Mouse (Mus musculus) MEL (cell line): ENCODE measurements around the gene Il4i1. TPM values are rescaled to one million over a fixed set of nuclear protein-coding genes. Genes with fewer than 3 reads are reported as not detected.

Experiments used
- DNase-seq: peaks from one replicate; pipeline ENCODE4 v3.0.0; 2011; ENCODE audit warnings: low read depth, low spot score
- H3K27ac ChIP-seq: 2 replicates; pipeline ENCODE4 v1.5.1; 2012; ENCODE audit warnings: low read depth, mild to moderate bottlenecking, control low read depth, low read length, moderate library complexity; ENCODE audit not compliant: control insufficient read depth
- H3K27me3 ChIP-seq, 2 experiments: fragments of 150-350 bp in 1 of 2; sonication (generic) in 1 of 2; 2 replicates each; pipeline ENCODE4 v1.6.1; 2012; ENCODE audit warnings: low read length in 2 of 2, mild to moderate bottlenecking in 2 of 2, improper control_type of control experiment in 1 of 2, moderate library complexity in 1 of 2; ENCODE audit not compliant: insufficient read depth in 2 of 2, control insufficient read depth in 1 of 2
- H3K36me3 ChIP-seq, 2 experiments: 2 replicates each; pipeline ENCODE4 v1.6.1; 2012 to 2014; ENCODE audit warnings: low read length in 2 of 2, improper control_type of control experiment in 1 of 2, inconsistent platforms in 1 of 2, mild to moderate bottlenecking in 1 of 2; ENCODE audit not compliant: insufficient read depth in 2 of 2, control insufficient read depth in 1 of 2
- H3K4me1 ChIP-seq, 2 experiments: fragments of 150-350 bp in 1 of 2; sonication (generic) in 1 of 2; 2 replicates each; pipeline ENCODE4 v1.6.1; 2012; ENCODE audit warnings: low read length in 2 of 2, improper control_type of control experiment in 1 of 2, mild to moderate bottlenecking in 1 of 2; ENCODE audit not compliant: insufficient read depth in 2 of 2, control insufficient read depth in 1 of 2
- H3K4me3 ChIP-seq, 2 experiments: fragments of 150-350 bp in 1 of 2; sonication (generic) in 1 of 2; 2 replicates each; pipeline ENCODE4 v1.5.1; 2012; ENCODE audit warnings: low read depth in 2 of 2, low read length in 2 of 2, mild to moderate bottlenecking in 2 of 2, moderate library complexity in 2 of 2, control low read depth in 1 of 2, improper control_type of control experiment in 1 of 2; ENCODE audit not compliant: control insufficient read depth in 1 of 2, insufficient read depth in 1 of 2
- H3K79me2 ChIP-seq: 2 replicates; pipeline ENCODE4 v1.6.1; 2012; ENCODE audit warnings: mild to moderate bottlenecking, low read length, moderate library complexity; ENCODE audit not compliant: control insufficient read depth, poor library complexity, insufficient read depth
- H3K9ac ChIP-seq: 2 replicates; pipeline ENCODE4 v1.6.1; 2012; ENCODE audit warnings: low read depth, mild to moderate bottlenecking, control low read depth, low read length, moderate library complexity; ENCODE audit not compliant: control insufficient read depth, poor library complexity, severe bottlenecking
- H3K9me3 ChIP-seq: fragments of 150-350 bp; sonication (generic); replicated peaks from 2 replicates; pipeline ENCODE4 v1.6.1; 2012; ENCODE audit warnings: mild to moderate bottlenecking, low read length, improper control_type of control experiment, moderate library complexity; ENCODE audit not compliant: insufficient read depth
- BHLHE40 ChIP-seq: IDR thresholded peaks from 2 replicates; pipeline ENCODE4 v1.6.1; 2012; ENCODE audit warnings: low read depth, mild to moderate bottlenecking, inconsistent platforms, low read length, improper control_type of control experiment, borderline replicate concordance
- E2F4 ChIP-seq: IDR thresholded peaks from 2 replicates; pipeline ENCODE4 v1.6.1; 2011; ENCODE audit warnings: low read depth, low read length, improper control_type of control experiment, borderline replicate concordance
- ELF1 ChIP-seq: IDR thresholded peaks from 2 replicates; pipeline ENCODE4 v1.6.1; 2014; ENCODE audit warnings: low read depth, mild to moderate bottlenecking, inconsistent platforms, low read length, improper control_type of control experiment, moderate library complexity
- ETS1 ChIP-seq: IDR thresholded peaks from 2 replicates; pipeline ENCODE4 v1.6.1; 2012; ENCODE audit warnings: low read depth, mild to moderate bottlenecking, inconsistent platforms, low read length, improper control_type of control experiment, moderate library complexity
- GABPA ChIP-seq: IDR thresholded peaks from 2 replicates; pipeline ENCODE4 v1.6.1; 2012; ENCODE audit warnings: low read depth, mild to moderate bottlenecking, inconsistent platforms, low read length, improper control_type of control experiment, moderate library complexity
- HCFC1 ChIP-seq: IDR thresholded peaks from 2 replicates; pipeline ENCODE4 v1.6.1; 2012; ENCODE audit warnings: low read depth, mild to moderate bottlenecking, inconsistent platforms, low read length, improper control_type of control experiment, moderate library complexity
- MAX ChIP-seq: IDR thresholded peaks from 2 replicates; pipeline ENCODE4 v1.6.1; 2011; ENCODE audit warnings: low read length, improper control_type of control experiment
- MEF2A ChIP-seq: IDR thresholded peaks from 2 replicates; pipeline ENCODE4 v1.6.1; 2014; ENCODE audit warnings: low read depth, mild to moderate bottlenecking, inconsistent platforms, low read length, improper control_type of control experiment; ENCODE audit not compliant: poor library complexity, insufficient replicate concordance, severe bottlenecking; ENCODE audit errors: extremely low read depth
- MXI1 ChIP-seq: IDR thresholded peaks from 2 replicates; pipeline ENCODE4 v1.6.1; 2011; ENCODE audit warnings: mild to moderate bottlenecking, low read depth, low read length, improper control_type of control experiment
- NRF1 ChIP-seq: IDR thresholded peaks from 2 replicates; pipeline ENCODE4 v1.6.1; 2014; ENCODE audit warnings: low read depth, mild to moderate bottlenecking, inconsistent platforms, low read length, improper control_type of control experiment, moderate library complexity; ENCODE audit not compliant: poor library complexity, insufficient read depth, severe bottlenecking
- POLR2A ChIP-seq, 2 experiments: IDR thresholded peaks; 2 replicates each; pipeline ENCODE4 v1.6.1; 2011 to 2012; ENCODE audit warnings: low read length in 2 of 2, mild to moderate bottlenecking in 2 of 2, control low read depth in 1 of 2, improper control_type of control experiment in 1 of 2, low read depth in 1 of 2, moderate library complexity in 1 of 2; ENCODE audit not compliant: control insufficient read depth in 1 of 2, insufficient read depth in 1 of 2, poor library complexity in 1 of 2
- POLR2AphosphoS2 ChIP-seq: IDR thresholded peaks from 2 replicates; pipeline ENCODE4 v1.6.1; 2011; ENCODE audit warnings: low read length, improper control_type of control experiment
- POLR2AphosphoS5 ChIP-seq: IDR thresholded peaks from 2 replicates; pipeline ENCODE4 v1.6.1; 2012; ENCODE audit warnings: low read depth, borderline replicate concordance, mild to moderate bottlenecking, inconsistent platforms, low read length, moderate library complexity, mixed read lengths
- RCOR1 ChIP-seq: IDR thresholded peaks from 2 replicates; pipeline ENCODE4 v1.6.1; 2012; ENCODE audit warnings: low read depth, mild to moderate bottlenecking, inconsistent platforms, low read length, improper control_type of control experiment
- TBP ChIP-seq: IDR thresholded peaks from 2 replicates; pipeline ENCODE4 v1.8.0; 2011; ENCODE audit warnings: low read depth, low read length, improper control_type of control experiment
- UBTF ChIP-seq: IDR thresholded peaks from 2 replicates; pipeline ENCODE4 v1.6.1; 2012; ENCODE audit warnings: low read depth, mild to moderate bottlenecking, inconsistent platforms, low read length, improper control_type of control experiment, moderate library complexity, borderline replicate concordance; ENCODE audit not compliant: insufficient read depth
- USF1 ChIP-seq: IDR thresholded peaks from 2 replicates; pipeline ENCODE4 v1.6.1; 2014; ENCODE audit warnings: low read depth, mild to moderate bottlenecking, inconsistent platforms, low read length, improper control_type of control experiment, moderate library complexity
- USF2 ChIP-seq, 2 experiments: IDR thresholded peaks; 2 replicates each; pipeline ENCODE4 v1.6.1; 2011 to 2012; ENCODE audit warnings: improper control_type of control experiment in 2 of 2, low read length in 2 of 2, borderline replicate concordance in 1 of 2, inconsistent platforms in 1 of 2, low read depth in 1 of 2, mild to moderate bottlenecking in 1 of 2; ENCODE audit not compliant: insufficient read depth in 1 of 2
- ZC3H11A ChIP-seq: IDR thresholded peaks from 2 replicates; pipeline ENCODE4 v1.6.1; 2012; ENCODE audit warnings: low read depth, mild to moderate bottlenecking, inconsistent platforms, low read length, improper control_type of control experiment
- polyA plus RNA-seq, 2 experiments: library from polyadenylated mRNA; stranded (reverse) in 1 of 2; unstranded in 1 of 2; fragments of >175 nt in 1 of 2; fragments of >200 nt in 1 of 2; gene quantifications; 2 replicates each; pipeline versions ENCODE4 v1.2.1 to v1.2.4; 2012; ENCODE audit warnings: low replicate concordance in 2 of 2, low read depth in 1 of 2; ENCODE audit not compliant: insufficient read length in 2 of 2, insufficient read depth in 1 of 2, missing spikeins in 1 of 2
- total RNA-seq: library from RNA; depleted of rRNA; stranded (reverse); fragments of 300-350 nt; gene quantifications from 2 replicates; pipeline ENCODE4 v1.2.3, GENCODE M21; 2012

The Il4i1 gene
- total and polyA plus RNA-seq, 3 experiments = 0.54 to 0.73 TPM; not detected in 1

GRCm38 (mm10) chr7:44780101-44780500 is 36.1 kb upstream of the Il4i1 start:
- H3K4me1 ChIP-seq = no peaks in the 10 kb centered on the region
- no peaks in the 10 kb centered on the region for H3K79me2 ChIP-seq
- TF ChIP-seq ZC3H11A (no peak), RCOR1 (no peak), MAX (no peak)
- no peak overlapping the region for H3K27ac ChIP-seq
- no peaks in the 10 kb centered on the region for H3K36me3 ChIP-seq
- no peaks in the 10 kb centered on the region for H3K9me3 ChIP-seq
- no peak for DNase-seq
- H3K4me3 ChIP-seq = no peak overlapping the region
- H3K9ac ChIP-seq = no peak overlapping the region
- H3K27me3 ChIP-seq = no peaks in the 10 kb centered on the region

GRCm38 (mm10) chr7:44789531-44789930 is 26.7 kb upstream of the Il4i1 start:
- no peaks in the 10 kb centered on the region for H3K36me3 ChIP-seq
- TF ChIP-seq POLR2AphosphoS2 = no peak
- TF ChIP-seq POLR2A (IDR thresholded peaks at IDR 0.05; ENCODE audit: control insufficient read depth in 1 of 2, insufficient read depth in 1 of 2, low read depth in 1 of 2, low read length in 2 of 2, poor library complexity in 1 of 2) = no peak
- TF ChIP-seq MAX = no peak
- no peak for TF ChIP-seq BHLHE40
- no peak for TF ChIP-seq POLR2AphosphoS5
- no peak for TF ChIP-seq HCFC1
- TF ChIP-seq E2F4 = no peak
- TF ChIP-seq MXI1 = no peak
- no peak for TF ChIP-seq USF1
- TF ChIP-seq UBTF = no peak
- TF ChIP-seq NRF1 = no peak
- TF ChIP-seq MEF2A = no peak
- TF ChIP-seq USF2 (IDR thresholded peaks at IDR 0.05; ENCODE audit: borderline replicate concordance in 1 of 2, insufficient read depth in 1 of 2, low read depth in 1 of 2, low read length in 2 of 2) = no peak
- TF ChIP-seq ETS1 = no peak
- no peak for TF ChIP-seq ELF1
- TF ChIP-seq GABPA = no peak
- no peak for TF ChIP-seq TBP
- H3K79me2 ChIP-seq = no peaks in the 10 kb centered on the region
- H3K27me3 ChIP-seq = peaks cover 0 to 6% of the 10 kb centered on the region in 2 experiments; a peak in 2 of 4 replicates
- H3K4me3 ChIP-seq = no peak overlapping the region
- H3K9ac ChIP-seq = no peak overlapping the region
- H3K9me3 ChIP-seq = no peaks in the 10 kb centered on the region
- DNase-seq = no peak
- H3K4me1 ChIP-seq = no peaks in the 10 kb centered on the region
- H3K27ac ChIP-seq = no peak overlapping the region
